Mouse (Mus musculus) cortical plate, adult 2 months (tissue): ENCODE measurements around the gene Rhbdf2.

Experiments used
- CTCF ChIP-seq: fragments of 200-500 bp; IDR thresholded peaks from 2 replicates; pipeline ENCODE4 v1.5.1; 2011; ENCODE audit warnings: mild to moderate bottlenecking, control low read depth, low read length; ENCODE audit not compliant: insufficient read depth; ENCODE audit errors: extremely low read depth
- POLR2A ChIP-seq: fragments of 200-500 bp; IDR thresholded peaks from 2 replicates; pipeline ENCODE4 v1.6.1; 2011; ENCODE audit warnings: mild to moderate bottlenecking, low read length, control low read depth; ENCODE audit not compliant: insufficient read depth; ENCODE audit errors: extremely low read depth

DNA sequence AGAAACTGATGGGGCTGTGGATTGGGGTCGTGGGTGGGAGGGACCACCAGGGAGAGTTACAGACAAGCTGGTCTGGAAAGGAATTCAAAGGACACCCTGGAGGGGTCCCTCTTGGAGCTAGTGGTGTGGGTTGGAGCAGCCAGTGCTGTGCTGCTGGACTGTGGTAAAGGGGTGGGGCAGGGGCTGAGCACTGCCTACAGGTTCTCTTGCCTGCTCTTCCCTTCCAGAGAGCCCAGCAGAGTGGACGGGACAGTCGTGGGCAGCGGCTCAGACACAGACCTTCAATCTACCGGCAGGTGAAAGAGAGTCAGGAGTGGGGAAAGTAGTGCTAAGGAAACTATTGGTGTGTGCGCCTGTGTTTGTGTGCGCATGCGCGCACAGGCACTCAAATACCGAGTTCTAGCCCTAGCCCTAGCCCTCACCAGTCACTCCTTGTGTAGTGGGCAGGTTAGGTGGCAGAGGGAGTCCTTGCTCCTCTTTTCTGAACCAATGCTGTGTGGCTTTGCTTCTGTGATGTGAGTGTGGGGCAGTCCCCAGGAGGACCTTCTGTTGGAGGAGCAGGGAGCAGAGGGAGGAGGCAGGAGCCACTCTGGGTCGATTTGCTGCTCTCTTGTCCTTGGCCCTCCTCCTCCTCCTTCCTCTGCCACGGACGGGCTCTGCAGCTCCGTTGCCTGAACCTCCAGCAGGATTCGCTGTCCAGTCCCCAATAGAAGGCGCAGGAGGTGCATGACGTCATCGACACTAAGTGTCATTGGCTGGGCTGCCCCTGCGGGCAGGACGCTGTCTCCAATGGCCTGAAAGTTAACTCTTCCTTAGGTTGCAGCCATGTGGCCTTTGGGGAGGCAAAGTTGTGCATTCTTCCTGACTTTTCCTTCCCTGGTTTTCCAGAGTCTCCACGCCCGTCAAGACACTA is 30.7 kb upstream of the Rhbdf2 start:
- no peak for TF ChIP-seq CTCF
- peak; percentile 81; the same call in 1 of the 2 replicates for TF ChIP-seq POLR2A
